In genomic region chr3:54155639-54156315, GRCm38 (mm10) we compare ENCODE assay signal across 8 mouse cellular contexts. TPM values are rescaled to one million over a fixed set of nuclear protein-coding genes. Genes with fewer than 3 reads are reported as not detected.
DNase-seq lines count a peak whose midpoint lies in the region; ATAC-seq and TF ChIP-seq lines count a peak whose summit lies in the region.

TSS of gene Trpc4 (plus strand) at chr3:54156035.

- H3K4me2 ChIP-seq in midbrain, embryonic 11.5 days = peak within 1 kb of the TSS; percentile 85

- H3K27ac ChIP-seq in layer of hippocampus, adult 2 months = peak within 1 kb of the TSS; percentile 97
- no peak within 1 kb of the TSS for H3K27ac ChIP-seq in midbrain, embryonic 11.5 days (ENCODE audit: low read depth, low read length)

- under 1% methylated on average over 31 of the region's 36 CpGs for WGBS in midbrain, embryonic 11.5 days

- peak; percentile 82 for ATAC-seq in midbrain, embryonic 11.5 days (ENCODE audit: low FRiP score)
- ATAC-seq in CD4-positive, CD25-positive, alpha-beta regulatory T cell, adult 4 months = no peak

- no peak for TF ChIP-seq CTCF in layer of hippocampus, adult 2 months (conservative IDR thresholded peaks at IDR 0.05)

- DNase-seq in cerebellum, postnatal 4 days (ENCODE audit: low spot score in 2 of 2) = peak; percentile 8 to 19
- no peak for DNase-seq in cerebellum, adult 11-12 months
- peak; percentile 21 for DNase-seq in urinary bladder, adult 2 months (ENCODE audit: low spot score)
- no peak for DNase-seq in urinary bladder, postnatal 4 days (ENCODE audit: low spot score in 2 of 2)
- peak in 1 of 2 experiments; percentile 46 for DNase-seq in layer of hippocampus, adult 2 months (ENCODE audit: low spot score in 2 of 2)
- DNase-seq in midbrain, embryonic 11.5 days (ENCODE audit: low spot score, missing footprints) = no peak
- no peak for DNase-seq in adrenal gland, adult 8-10 months

- no peaks in the 10 kb centered on the region for H3K36me3 ChIP-seq in midbrain, embryonic 11.5 days (ENCODE audit: control insufficient read depth, insufficient read depth, low read length)

- H3K27me3 ChIP-seq in midbrain, embryonic 11.5 days (ENCODE audit: control insufficient read depth, insufficient read depth, low read length) = peaks cover 11% of the 10 kb centered on the region

- peaks cover 2% of the 10 kb centered on the region; the same call in 1 of the 2 replicates for H3K4me1 ChIP-seq in midbrain, embryonic 11.5 days (ENCODE audit: control insufficient read depth, insufficient read depth, low read length)

- no peaks in the 10 kb centered on the region for H3K9me3 ChIP-seq in midbrain, embryonic 11.5 days (ENCODE audit: control insufficient read depth, low read length)

- H3K4me3 ChIP-seq in layer of hippocampus, adult 2 months = peak within 1 kb of the TSS; percentile 73
- H3K4me3 ChIP-seq in midbrain, embryonic 11.5 days (ENCODE audit: low read depth, low read length) = peak within 1 kb of the TSS; percentile 48

- H3K9ac ChIP-seq in midbrain, embryonic 11.5 days (ENCODE audit: low read length) = peak within 1 kb of the TSS; percentile 44

RNA-seq across cellular contexts. Expression of gene Trpc4, which starts in this region (rescaled TPM):
- polyA plus RNA-seq in urinary bladder, adult 2 months (2012; rRNA removed) = 1.0 and 1.6 TPM in 2 replicates
- 10 to 100 TPM; 63.9 to 66.6 TPM for total RNA-seq in layer of hippocampus, adult 2 months (2021)
- polyA plus RNA-seq in midbrain, embryonic 11.5 days (2014; fragmentation: Nextera tagmentation; extraction: Ambion mirVana) = 1.7 TPM in 2 replicates
- under 1 TPM; 0.37 to 0.84 (median 0.43) TPM for total RNA-seq in adrenal gland, adult 8-10 months (2022)
- polyA plus RNA-seq in CD4-positive, CD25-positive, alpha-beta regulatory T cell, adult 4 months (2017; shearing (Covaris generic)) = under 1 TPM in 1 of 2 experiments, not detected in 1; 0.15 TPM

Comparison
In these comparisons a context has a peak if more than half of its experiments do, and no peak if none do; other contexts are left out.
1. RNA of gene Trpc4 (total RNA-seq): 63.9 to 66.6 TPM in layer of hippocampus, adult 2 months; 0.37 to 0.84 TPM in adrenal gland, adult 8-10 months; every median in the first group is over 10 times any median in the second.
2. DNase-seq: peak in cerebellum, postnatal 4 days (2 of 2) and urinary bladder, adult 2 months (single experiment); none in cerebellum, adult 11-12 months (single experiment), urinary bladder, postnatal 4 days (0 of 2), midbrain, embryonic 11.5 days (single experiment) and adrenal gland, adult 8-10 months (single experiment).